Mouse (Mus musculus) spleen, adult 2 months (tissue): Measurements from ENCODE around the gene Gpat3. TPM values are rescaled to one million over a fixed set of nuclear protein-coding genes. Genes with fewer than 3 reads are reported as not detected.
A peak's percentile ranks its signal among the peaks of the same experiment; 100 is the strongest.

Experiments used
- DNase-seq, 2 experiments: peaks; one replicate each; pipeline versions ENCODE4 v3.0.0 to v3.0.0-alpha.2; 2012 to 2021; ENCODE audit warnings: low spot score in 2 of 2, low read depth in 1 of 2
- H3K27ac ChIP-seq: fragments of 200-500 bp; 2 replicates; pipeline ENCODE4 v1.5.1; 2012; ENCODE audit warnings: low read length, inconsistent platforms; ENCODE audit not compliant: insufficient read depth
- H3K27me3 ChIP-seq: fragments of 200-500 bp; 2 replicates; pipeline ENCODE4 v1.6.1; 2012; ENCODE audit warnings: mild to moderate bottlenecking, moderate library complexity, low read length, inconsistent platforms; ENCODE audit not compliant: control insufficient read depth, insufficient read depth
- H3K36me3 ChIP-seq: fragments of 200-500 bp; 2 replicates; pipeline ENCODE4 v1.6.1; 2012; ENCODE audit warnings: mild to moderate bottlenecking, low read length, inconsistent platforms; ENCODE audit not compliant: control insufficient read depth, insufficient read depth
- H3K4me1 ChIP-seq: fragments of 200-500 bp; 2 replicates; pipeline ENCODE4 v1.6.1; 2011; ENCODE audit warnings: inconsistent platforms; ENCODE audit not compliant: control insufficient read depth, insufficient read depth, insufficient read length
- H3K4me3 ChIP-seq: fragments of 200-500 bp; 2 replicates; pipeline ENCODE4 v1.5.1; 2011; ENCODE audit warnings: mild to moderate bottlenecking, inconsistent platforms; ENCODE audit not compliant: insufficient read depth, insufficient read length; ENCODE audit errors: extremely low read depth
- CTCF ChIP-seq: fragments of 200-500 bp; IDR thresholded peaks from 2 replicates; pipeline ENCODE4 v1.5.1; 2011; ENCODE audit warnings: mild to moderate bottlenecking, inconsistent platforms; ENCODE audit not compliant: insufficient read depth, insufficient read length, insufficient replicate concordance; ENCODE audit errors: extremely low read depth
- POLR2A ChIP-seq: fragments of 200-500 bp; IDR thresholded peaks from 2 replicates; pipeline ENCODE4 v1.6.1; 2011; ENCODE audit warnings: low read depth, low read length, inconsistent platforms
- WGBS: fragments of 180-500 bp; shearing (Covaris S2); methylation state at CpG from one replicate; pipeline ENCODE4 v1.1.7; 2018; 5-methylcytosine and 5-hydroxymethylcytosine counted together
- polyA plus RNA-seq: library from polyadenylated mRNA; depleted of rRNA; stranded (reverse); fragments of >200 nt; gene quantifications from 2 replicates; pipeline ENCODE4 v1.2.3, GENCODE M21; 2012

The Gpat3 gene
- polyA plus RNA-seq, 1 experiment, result 1.1 TPM

- TF ChIP-seq CTCF (no peak), POLR2A (no peak)
- Histone ChIP-seq H3K4me1 (no peaks in the 10 kb centered on the region), H3K27me3 (no peaks in the 10 kb centered on the region), H3K27ac (no peak overlapping the region), H3K36me3 (no peaks in the 10 kb centered on the region), H3K4me3 (no peak overlapping the region)
- DNase-seq, result no peak
- 90% methylated on average over 11 of the region's 11 CpGs for WGBS
These were observed 54.4 kb downstream of the Gpat3 start for GRCm38 (mm10) chr5:100899745-100900489.

DNA sequence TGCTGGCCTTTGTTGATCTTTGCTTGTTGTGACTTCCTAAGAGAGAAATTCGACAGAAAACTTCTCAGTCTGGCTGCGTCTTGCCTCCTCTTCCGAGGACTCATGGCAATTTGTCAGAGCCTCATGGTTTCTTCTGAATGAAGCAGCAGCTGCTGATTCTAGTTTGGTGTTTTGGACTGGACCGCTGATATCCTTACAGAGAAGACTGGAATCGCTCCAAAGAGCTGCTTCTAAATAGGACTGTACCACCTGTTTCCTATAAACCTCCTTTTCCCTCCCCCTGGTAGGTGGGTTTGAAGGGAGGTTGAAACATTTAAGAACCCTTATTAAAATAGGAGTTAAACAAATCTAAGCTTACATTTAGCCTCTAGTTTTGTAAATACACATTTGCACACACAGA lies 55.5 kb downstream of the Gpat3 start:
- Histone ChIP-seq H3K36me3 (no peaks in the 10 kb centered on the region), H3K27ac (no peak overlapping the region), H3K4me1 (no peaks in the 10 kb centered on the region), H3K27me3 (no peaks in the 10 kb centered on the region), H3K4me3 (no peak overlapping the region)
- TF ChIP-seq CTCF (no peak), POLR2A (no peak)
- no peak for DNase-seq
- WGBS, result 86% methylated on average over 5 of the region's 5 CpGs

GRCm38 (mm10) chr5:100908478-100908877 lies 63.0 kb downstream of the Gpat3 start:
- H3K36me3 ChIP-seq, result no peaks in the 10 kb centered on the region
- H3K27me3 ChIP-seq, result no peaks in the 10 kb centered on the region
- DNase-seq, result no peak
- 84% methylated on average over 7 of the region's 7 CpGs for WGBS
- peaks cover 2% of the 10 kb centered on the region; the same call in 1 of the 2 replicates for H3K4me1 ChIP-seq
- no peak overlapping the region for H3K4me3 ChIP-seq
- TF ChIP-seq CTCF (no peak), POLR2A (no peak)
- H3K27ac ChIP-seq, result no peak overlapping the region

DNA sequence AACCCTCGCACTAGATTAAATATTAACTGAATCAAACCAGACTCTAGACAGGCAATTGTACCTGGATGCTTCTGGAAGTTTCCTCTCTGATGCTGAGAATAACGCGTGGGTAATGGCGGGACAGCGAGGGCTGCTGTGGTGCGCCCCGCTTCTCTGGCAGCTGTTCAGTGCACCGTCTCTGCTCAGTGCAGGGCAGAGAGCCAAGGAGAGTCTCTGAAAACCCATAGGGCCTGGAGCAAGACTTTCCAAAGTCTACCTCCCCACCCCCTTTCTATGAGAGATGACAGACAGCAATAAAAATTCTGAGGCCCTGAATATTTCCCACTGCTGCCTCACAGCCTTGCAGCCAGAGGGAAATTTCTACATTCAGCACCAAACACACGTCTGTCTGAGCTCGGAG lies 63.4 kb downstream of the Gpat3 start:
- Histone ChIP-seq H3K27me3 (no peaks in the 10 kb centered on the region), H3K36me3 (no peaks in the 10 kb centered on the region), H3K27ac (no peak overlapping the region), H3K4me3 (no peak overlapping the region), H3K4me1 (peaks cover 2% of the 10 kb centered on the region; the same call in 1 of the 2 replicates)
- no peak for TF ChIP-seq POLR2A
- no peak for TF ChIP-seq CTCF
- DNase-seq, result no peak
- 89% methylated on average over 10 of the region's 10 CpGs for WGBS

- Histone ChIP-seq H3K36me3 (no peaks in the 10 kb centered on the region), H3K4me3 (no peak overlapping the region), H3K27me3 (no peaks in the 10 kb centered on the region), H3K4me1 (peaks cover 2% of the 10 kb centered on the region; the same call in 1 of the 2 replicates), H3K27ac (no peak overlapping the region)
- TF ChIP-seq CTCF, result no peak
- no peak for TF ChIP-seq POLR2A
- no peak for DNase-seq
- WGBS, result 86% methylated on average over 11 of the region's 11 CpGs
These were observed 64.2 kb downstream of the Gpat3 start for GRCm38 (mm10) chr5:100909691-100910090.

DNA sequence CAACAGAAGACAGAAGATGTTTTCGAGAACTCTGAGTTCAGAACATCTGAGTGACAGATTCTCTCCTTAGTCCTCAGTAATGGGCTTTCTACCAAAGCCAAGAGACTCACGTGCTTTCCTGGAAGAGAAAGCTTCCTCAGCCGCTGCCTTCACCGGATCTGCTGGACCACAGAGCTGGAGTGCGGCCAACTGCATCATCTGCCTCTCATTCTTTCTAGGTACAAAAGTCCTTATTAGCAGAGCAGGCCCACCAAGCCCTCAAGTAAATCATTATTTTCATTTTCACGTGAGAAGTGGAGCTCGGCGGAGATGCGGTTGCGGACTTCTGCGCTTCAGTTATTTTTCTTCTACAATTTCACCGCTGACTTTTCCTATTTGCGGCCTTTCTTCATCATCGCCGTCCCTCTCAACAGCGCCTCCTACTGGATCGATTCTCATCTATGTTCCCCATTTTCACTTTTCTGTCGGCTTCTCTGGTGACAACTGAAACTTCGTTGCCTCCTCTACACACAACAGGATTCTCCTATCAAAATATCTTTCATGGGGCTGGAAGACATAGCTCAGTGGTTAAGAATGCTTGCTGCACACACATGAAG lies 66.1 kb downstream of the Gpat3 start:
- WGBS, result 52% methylated on average over 19 of the region's 19 CpGs
- Histone ChIP-seq H3K4me1 (peaks cover 2% of the 10 kb centered on the region; the same call in 1 of the 2 replicates), H3K36me3 (no peaks in the 10 kb centered on the region), H3K27me3 (no peaks in the 10 kb centered on the region), H3K27ac (no peak overlapping the region), H3K4me3 (no peak overlapping the region)
- peak in 1 of 2 experiments; percentile 22 for DNase-seq
- TF ChIP-seq CTCF, result peak; percentile 13; the same call in 1 of the 2 replicates
- no peak for TF ChIP-seq POLR2A

GRCm38 (mm10) chr5:100912366-100912765 lies 66.9 kb downstream of the Gpat3 start:
- Histone ChIP-seq H3K4me3 (no peak overlapping the region), H3K4me1 (peaks cover 2% of the 10 kb centered on the region; the same call in 1 of the 2 replicates), H3K27me3 (no peaks in the 10 kb centered on the region), H3K27ac (no peak overlapping the region), H3K36me3 (no peaks in the 10 kb centered on the region)
- TF ChIP-seq CTCF (no peak), POLR2A (no peak)
- DNase-seq, result peak in 1 of 2 experiments; percentile 18
- WGBS, result 25% methylated on average over 7 of the region's 7 CpGs
